10 mouse cellular contexts compared by ENCODE assay signal in genomic region chr5:45638378-45638777, GRCm38 (mm10). TPM values are rescaled to one million over a fixed set of nuclear protein-coding genes. Genes with fewer than 3 reads are reported as not detected.
DNase-seq lines count a peak whose midpoint lies in the region; ATAC-seq and TF ChIP-seq lines count a peak whose summit lies in the region.
"Had no signal": no experiment of that assay in that cellular context is flagged by ENCODE, and none has a peak within 500 bp of the region (broad histone marks: within the 10 kb centered on the region; RNA-seq: fewer than 3 reads in every experiment).

No protein-coding gene starts in this region.

- H3K36me3 ChIP-seq in forebrain, embryonic 10.5 days (replicated peaks), result no peaks in the 10 kb centered on the region
- no peaks in the 10 kb centered on the region for H3K36me3 ChIP-seq in forebrain, embryonic 11.5 days (ENCODE audit: control insufficient read depth, insufficient read depth, low read length)
- no peaks in the 10 kb centered on the region for H3K36me3 ChIP-seq in lung, embryonic 15.5 days
- H3K36me3 ChIP-seq in limb, embryonic 15.5 days, result no peaks in the 10 kb centered on the region
- no peaks in the 10 kb centered on the region for H3K36me3 ChIP-seq in stomach, postnatal 0 days (ENCODE audit: control insufficient read depth, insufficient read depth, low read length)

- no peak overlapping the region for H3K4me2 ChIP-seq in forebrain, embryonic 11.5 days (ENCODE audit: low read depth, low read length, severe bottlenecking)
- H3K4me2 ChIP-seq in lung, embryonic 15.5 days, result peak overlapping the region; percentile 97
- H3K4me2 ChIP-seq in limb, embryonic 15.5 days, result peak overlapping the region; percentile 91; the same call in 1 of the 2 replicates
- H3K4me2 ChIP-seq in stomach, postnatal 0 days (replicated peaks; ENCODE audit: low read depth), result peak overlapping the region; percentile 96

- TF ChIP-seq EP300 in stomach, postnatal 0 days (optimal IDR thresholded peaks at IDR 0.05), result no peak

- WGBS in forebrain, embryonic 10.5 days, result 76% methylated on average over 3 of the region's 3 CpGs
- 72% methylated on average over 3 of the region's 3 CpGs for WGBS in forebrain, embryonic 11.5 days
- WGBS in lung, embryonic 15.5 days, result 24% methylated on average over 3 of the region's 3 CpGs
- 30% methylated on average over 3 of the region's 3 CpGs for WGBS in limb, embryonic 15.5 days
- WGBS in stomach, postnatal 0 days, result 12% methylated on average over 3 of the region's 3 CpGs

- H3K4me1 ChIP-seq in forebrain, embryonic 10.5 days, result peaks cover 14% of the 10 kb centered on the region
- H3K4me1 ChIP-seq in forebrain, embryonic 11.5 days (replicated peaks; ENCODE audit: control insufficient read depth, insufficient read depth, low read length), result 0 out of 2 replicates have a peak, but pooled peaks cover 2% of the 10 kb centered on the region
- peaks cover 5% of the 10 kb centered on the region; the same call in 1 of the 2 replicates for H3K4me1 ChIP-seq in lung, embryonic 15.5 days
- H3K4me1 ChIP-seq in limb, embryonic 15.5 days, result peaks cover 9% of the 10 kb centered on the region
- no peaks in the 10 kb centered on the region for H3K4me1 ChIP-seq in stomach, postnatal 0 days (replicated peaks; ENCODE audit: control insufficient read depth, insufficient read depth)

- ATAC-seq in forebrain, embryonic 11.5 days (replicated peaks; ENCODE audit: low FRiP score), result no peak
- ATAC-seq in lung, embryonic 15.5 days (ENCODE audit: borderline replicate concordance, extremely low read depth, low FRiP score, low TSS enrichment), result no peak
- ATAC-seq in limb, embryonic 15.5 days (ENCODE audit: insufficient number of reproducible peaks, low FRiP score, low TSS enrichment, low read depth), result no peak
- no peak for ATAC-seq in stomach, postnatal 0 days (ENCODE audit: low FRiP score, low TSS enrichment)

- no peak for TF ChIP-seq CTCF in stomach, postnatal 0 days (IDR thresholded peaks at IDR 0.05; ENCODE audit: low read depth)

- peak overlapping the region; percentile 72; the same call in 1 of the 2 replicates for H3K4me3 ChIP-seq in forebrain, embryonic 10.5 days
- no peak overlapping the region; the same call in 1 of the 2 replicates for H3K4me3 ChIP-seq in forebrain, embryonic 11.5 days (ENCODE audit: low read depth, low read length)
- H3K4me3 ChIP-seq in lung, embryonic 15.5 days, result no peak overlapping the region
- no peak overlapping the region for H3K4me3 ChIP-seq in limb, embryonic 15.5 days
- no peak overlapping the region; the same call in 1 of the 2 replicates for H3K4me3 ChIP-seq in stomach, postnatal 0 days (ENCODE audit: low read depth, low read length)

- H3K9me3 ChIP-seq in forebrain, embryonic 10.5 days, result no peaks in the 10 kb centered on the region
- H3K9me3 ChIP-seq in forebrain, embryonic 11.5 days (ENCODE audit: control insufficient read depth, low read length), result no peaks in the 10 kb centered on the region
- H3K9me3 ChIP-seq in lung, embryonic 15.5 days, result no peaks in the 10 kb centered on the region
- H3K9me3 ChIP-seq in limb, embryonic 15.5 days, result no peaks in the 10 kb centered on the region
- H3K9me3 ChIP-seq in stomach, postnatal 0 days (ENCODE audit: control insufficient read depth, low read length), result no peaks in the 10 kb centered on the region
- H3K9me3 ChIP-seq: megakaryocyte, embryonic 14.5 days had no signal

- intact Hi-C loops in left cerebral cortex, postnatal 4 days (cut with DNase I), result no loop called here

- H3K9ac ChIP-seq in forebrain, embryonic 11.5 days (ENCODE audit: low read length), result no peak overlapping the region
- H3K9ac ChIP-seq in lung, embryonic 15.5 days, result no peak overlapping the region
- H3K9ac ChIP-seq in limb, embryonic 15.5 days, result no peak overlapping the region
- H3K9ac ChIP-seq in stomach, postnatal 0 days (ENCODE audit: low read length), result no peak overlapping the region

- DNase-seq in forebrain, embryonic 10.5 days (ENCODE audit: extremely low spot score, low spot score), result no peak
- DNase-seq in forebrain, embryonic 11.5 days (ENCODE audit: low spot score), result no peak
- no peak for DNase-seq in lung, postnatal 25 days (ENCODE audit: low spot score)
- DNase-seq in stomach, postnatal 0 days (ENCODE audit: low spot score), result no peak
- DNase-seq in adrenal gland, adult 8-10 months, result no peak
- no peak for DNase-seq in left cerebral cortex, postnatal 4 days

- H3K27ac ChIP-seq in forebrain, embryonic 10.5 days, result no peak overlapping the region
- no peak overlapping the region for H3K27ac ChIP-seq in forebrain, embryonic 11.5 days (ENCODE audit: low read depth, low read length)
- no peak overlapping the region for H3K27ac ChIP-seq in lung, embryonic 15.5 days
- H3K27ac ChIP-seq in limb, embryonic 15.5 days, result no peak overlapping the region
- H3K27ac ChIP-seq in stomach, postnatal 0 days (replicated peaks), result no peak overlapping the region

- H3K27me3 ChIP-seq in forebrain, embryonic 10.5 days (ENCODE audit: poor library complexity, severe bottlenecking), result peaks cover 45% of the 10 kb centered on the region
- H3K27me3 ChIP-seq in forebrain, embryonic 11.5 days (ENCODE audit: control insufficient read depth, insufficient read depth, low read length), result peaks cover 2% of the 10 kb centered on the region; the same call in 1 of the 2 replicates
- H3K27me3 ChIP-seq in lung, embryonic 15.5 days, result peaks cover 17% of the 10 kb centered on the region
- H3K27me3 ChIP-seq in limb, embryonic 15.5 days, result peaks cover 5% of the 10 kb centered on the region; the same call in 1 of the 2 replicates
- H3K27me3 ChIP-seq in stomach, postnatal 0 days (ENCODE audit: control insufficient read depth, insufficient read depth, low read length), result no peaks in the 10 kb centered on the region

RNA-seq across cellular contexts. Expression of gene Fam184b, which starts 1.0 kb away (rescaled TPM):
- 1.2 and 1.4 TPM in 2 replicates for polyA plus RNA-seq in forebrain, embryonic 10.5 days (2016; fragmentation: Nextera tagmentation; extraction: Ambion mirVana)
- 2.8 and 3.2 TPM in 2 replicates for polyA plus RNA-seq in forebrain, embryonic 11.5 days (2014; fragmentation: Nextera tagmentation; extraction: Ambion mirVana)
- 0.25 and 0.30 TPM in 2 replicates for polyA plus RNA-seq in lung, embryonic 15.5 days (2015; fragmentation: Nextera tagmentation; extraction: Ambion mirVana)
- 2.7 and 3.7 TPM in 2 replicates for polyA plus RNA-seq in limb, embryonic 15.5 days (2015; fragmentation: Nextera tagmentation; extraction: Ambion mirVana)
- 1.7 and 1.9 TPM in 2 replicates for polyA plus RNA-seq in stomach, postnatal 0 days (2015; fragmentation: Nextera tagmentation; extraction: Ambion mirVana)
- total RNA-seq in adrenal gland, adult 8-10 months (2022), result under 1 TPM; 0.24 to 0.43 (median 0.36) TPM
- 10 to 100 TPM; 13.7 TPM for total RNA-seq in left cerebral cortex, postnatal 4 days (2021)
- total RNA-seq: common myeloid progenitor, adult 5-6 weeks had no signal

RNA-seq across cellular contexts. Expression of gene Ncapg, which starts 31.3 kb away (rescaled TPM):
- polyA plus RNA-seq in forebrain, embryonic 10.5 days (2016; fragmentation: Nextera tagmentation; extraction: Ambion mirVana), result 81.2 and 83.1 TPM in 2 replicates
- 86.3 and 101 TPM in 2 replicates for polyA plus RNA-seq in forebrain, embryonic 11.5 days (2014; fragmentation: Nextera tagmentation; extraction: Ambion mirVana)
- polyA plus RNA-seq in lung, embryonic 15.5 days (2015; fragmentation: Nextera tagmentation; extraction: Ambion mirVana), result 67.5 and 71.1 TPM in 2 replicates
- polyA plus RNA-seq in limb, embryonic 15.5 days (2015; fragmentation: Nextera tagmentation; extraction: Ambion mirVana), result 33.0 and 35.7 TPM in 2 replicates
- polyA plus RNA-seq in stomach, postnatal 0 days (2015; fragmentation: Nextera tagmentation; extraction: Ambion mirVana), result 7.9 and 11.4 TPM in 2 replicates
- 1 to 10 TPM in 2 of 4 experiments, under 1 TPM in 2; 0.46 to 1.7 (median 1.1) TPM for total RNA-seq in adrenal gland, adult 8-10 months (2022)
- 1 to 10 TPM; 3.3 to 4.3 TPM for total RNA-seq in left cerebral cortex, postnatal 4 days (2021)
